Mouse (Mus musculus) hindbrain, embryonic 16.5 days (tissue): ENCODE measurements around the gene Hs6st2. TPM values are rescaled to one million over a fixed set of nuclear protein-coding genes. Genes with fewer than 3 reads are reported as not detected.

Source experiments
- ATAC-seq: fragments of 200-750 bp; cut with Nextera tagmentation; 2 replicates; pipeline ENCODE4 v1.8.0; 2017; ENCODE audit warnings: moderate TSS enrichment, moderate library complexity
- H3K27ac ChIP-seq: fragments of 300-500 bp; sonication (generic); 2 replicates; pipeline ENCODE4 v1.5.1; 2014; ENCODE audit warnings: low read depth, mild to moderate bottlenecking, control low read depth, low read length, moderate library complexity
- H3K27me3 ChIP-seq: fragments of 300-500 bp; sonication (generic); replicated peaks from 2 replicates; pipeline ENCODE4 v1.6.1; 2014; ENCODE audit warnings: low read length; ENCODE audit not compliant: control insufficient read depth, insufficient read depth
- H3K36me3 ChIP-seq: fragments of 300-500 bp; sonication (generic); 2 replicates; pipeline ENCODE4 v1.6.1; 2014; ENCODE audit warnings: mild to moderate bottlenecking, low read length, moderate library complexity, mixed read lengths; ENCODE audit not compliant: control insufficient read depth, insufficient read depth
- H3K4me1 ChIP-seq: fragments of 300-500 bp; sonication (generic); 2 replicates; pipeline ENCODE4 v1.6.1; 2014; ENCODE audit warnings: low read depth, low read length; ENCODE audit not compliant: control insufficient read depth, insufficient read depth
- H3K4me2 ChIP-seq: fragments of 300-500 bp; sonication (generic); 2 replicates; pipeline ENCODE4 v1.6.1; 2014; ENCODE audit warnings: mild to moderate bottlenecking, low read length, control low read depth, moderate library complexity
- H3K4me3 ChIP-seq: fragments of 300-500 bp; sonication (generic); 2 replicates; pipeline ENCODE4 v1.5.1; 2014; ENCODE audit warnings: mild to moderate bottlenecking, low read length, control low read depth, moderate library complexity
- H3K9ac ChIP-seq: fragments of 300-500 bp; sonication (generic); 2 replicates; pipeline ENCODE4 v1.6.1; 2014; ENCODE audit warnings: low read depth, mild to moderate bottlenecking, control low read depth, low read length, moderate library complexity
- H3K9me3 ChIP-seq: fragments of 300-500 bp; sonication (generic); 2 replicates; pipeline ENCODE4 v1.6.1; 2014; ENCODE audit warnings: mild to moderate bottlenecking, low read length, moderate library complexity; ENCODE audit not compliant: control insufficient read depth
- WGBS: fragments of 180-500 bp; shearing (Covaris S2); extraction: QIAGEN DNeasy Blood & Tissue Kit; methylation state at CpG from one replicate; pipeline ENCODE4 v1.1.7; 2014; 5-methylcytosine and 5-hydroxymethylcytosine counted together
- polyA plus RNA-seq: library from polyadenylated mRNA; unstranded; fragments of >200 nt; fragmentation: Nextera tagmentation; extraction: Ambion mirVana; gene quantifications from 2 replicates; pipeline ENCODE4 v1.2.1, GENCODE M21; 2015

Hs6st2 gene
- polyA plus RNA-seq, 1 experiment from 2014 or later, result 52.1 TPM

DNA sequence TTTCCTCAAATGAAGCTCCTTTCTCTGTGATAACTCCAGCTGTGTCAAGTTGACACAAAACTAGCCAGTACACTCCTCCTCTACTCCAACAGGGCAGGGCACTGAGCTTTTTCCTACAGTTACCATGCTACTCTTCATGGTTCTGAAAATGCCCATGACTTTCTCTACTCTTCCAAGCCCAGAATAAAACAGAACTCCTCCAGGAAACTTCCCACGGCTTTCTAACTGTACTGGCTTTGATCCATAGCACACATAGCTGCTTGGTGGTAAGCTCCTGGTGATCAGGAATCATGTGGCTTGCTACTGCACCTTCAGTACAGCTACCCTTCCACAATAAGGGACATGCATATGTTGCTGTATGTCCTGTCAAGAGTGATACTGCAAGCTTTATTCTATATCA lies 150.5 kb downstream of the Hs6st2 start:
- H3K4me3 ChIP-seq, result no peak overlapping the region
- no peaks in the 10 kb centered on the region for H3K9me3 ChIP-seq
- no peaks in the 10 kb centered on the region for H3K27me3 ChIP-seq
- H3K9ac ChIP-seq, result no peak overlapping the region
- 89% methylated on average over 1 of the region's 1 CpGs for WGBS
- H3K4me1 ChIP-seq, result no peaks in the 10 kb centered on the region
- H3K27ac ChIP-seq, result no peak overlapping the region
- ATAC-seq, result no peak
- H3K36me3 ChIP-seq, result no peaks in the 10 kb centered on the region
- H3K4me2 ChIP-seq, result no peak overlapping the region

DNA sequence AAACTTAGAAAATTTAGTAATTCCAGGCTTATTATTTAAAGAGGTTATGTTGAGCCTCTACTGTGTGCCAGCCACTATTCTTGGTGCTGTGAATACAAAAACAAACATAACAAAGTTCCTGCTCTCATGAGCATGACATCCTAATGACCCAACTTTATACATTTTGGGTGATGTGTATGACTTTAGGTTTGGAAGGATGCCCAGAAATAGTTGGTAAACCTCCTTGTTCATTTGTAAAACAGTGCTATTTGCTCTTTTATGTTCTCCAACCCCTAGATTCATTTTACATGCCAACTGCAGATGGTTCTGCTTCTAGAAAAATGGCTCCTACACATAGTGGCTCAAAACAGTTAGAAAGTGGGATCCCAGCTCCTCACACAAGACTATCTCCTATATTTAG lies 153.1 kb downstream of the Hs6st2 start:
- Histone ChIP-seq H3K9ac (no peak overlapping the region), H3K4me1 (no peaks in the 10 kb centered on the region), H3K27me3 (no peaks in the 10 kb centered on the region), H3K36me3 (no peaks in the 10 kb centered on the region), H3K27ac (no peak overlapping the region), H3K4me3 (no peak overlapping the region), H3K4me2 (no peak overlapping the region), H3K9me3 (no peaks in the 10 kb centered on the region)
- no peak for ATAC-seq

DNA sequence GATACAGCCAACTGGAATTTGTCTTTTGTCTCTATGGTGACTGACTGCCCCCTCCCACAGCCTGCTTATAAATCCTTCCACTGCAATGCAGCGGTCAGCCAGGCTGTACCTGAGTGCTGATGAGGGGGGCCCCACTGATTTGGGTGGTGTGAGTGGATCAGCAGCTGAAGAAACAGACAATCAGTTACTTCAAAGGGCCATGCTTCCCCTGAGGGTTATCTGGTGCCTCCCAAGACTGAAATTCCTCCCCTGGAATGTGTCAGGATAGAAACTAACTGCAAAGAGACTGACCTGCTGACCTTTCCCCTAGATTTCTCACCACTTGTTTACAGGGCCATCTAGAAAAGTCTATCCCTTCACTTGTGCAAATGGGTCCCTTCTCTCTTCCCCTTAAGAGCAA lies 166.8 kb downstream of the Hs6st2 start:
- Histone ChIP-seq H3K36me3 (no peaks in the 10 kb centered on the region), H3K9ac (no peak overlapping the region), H3K27me3 (no peaks in the 10 kb centered on the region), H3K4me3 (no peak overlapping the region), H3K4me2 (no peak overlapping the region), H3K9me3 (no peaks in the 10 kb centered on the region), H3K4me1 (no peaks in the 10 kb centered on the region), H3K27ac (no peak overlapping the region)
- 54% methylated on average over 1 of the region's 1 CpGs for WGBS
- ATAC-seq, result no peak

- Histone ChIP-seq H3K36me3 (no peaks in the 10 kb centered on the region), H3K9me3 (no peaks in the 10 kb centered on the region), H3K27me3 (no peaks in the 10 kb centered on the region), H3K4me2 (no peak overlapping the region), H3K27ac (no peak overlapping the region), H3K4me3 (no peak overlapping the region), H3K4me1 (no peaks in the 10 kb centered on the region), H3K9ac (no peak overlapping the region)
- 65% methylated on average over 4 of the region's 4 CpGs for WGBS
- ATAC-seq, result no peak
Measured at GRCm38 (mm10) chrX:51506526-51506925, 175.1 kb downstream of the Hs6st2 start.

DNA sequence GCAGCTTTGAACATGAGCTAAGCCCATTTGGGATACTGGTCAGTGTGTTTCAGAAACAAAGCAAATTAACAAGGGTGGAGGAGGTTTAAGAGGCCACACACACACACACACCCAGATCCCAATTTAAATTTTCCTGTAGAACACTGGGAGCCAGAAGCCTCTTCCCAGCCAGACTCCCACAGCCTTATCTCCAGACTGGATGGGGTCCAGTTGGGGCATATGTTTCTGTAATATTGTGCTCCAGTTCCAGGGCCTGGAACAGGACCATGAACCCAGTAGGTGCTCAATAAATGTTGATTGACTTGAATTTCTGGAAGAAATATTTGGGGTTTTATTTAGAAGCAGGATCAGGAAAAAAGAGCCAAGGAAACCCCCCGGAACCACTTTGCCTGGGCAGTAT lies 176.0 kb downstream of the Hs6st2 start:
- no peak for ATAC-seq
- no peaks in the 10 kb centered on the region for H3K27me3 ChIP-seq
- no peaks in the 10 kb centered on the region for H3K9me3 ChIP-seq
- H3K27ac ChIP-seq, result no peak overlapping the region
- H3K4me2 ChIP-seq, result no peak overlapping the region
- no peak overlapping the region for H3K4me3 ChIP-seq
- H3K36me3 ChIP-seq, result no peaks in the 10 kb centered on the region
- WGBS, result 82% methylated on average over 1 of the region's 1 CpGs
- H3K9ac ChIP-seq, result no peak overlapping the region
- no peaks in the 10 kb centered on the region for H3K4me1 ChIP-seq

DNA sequence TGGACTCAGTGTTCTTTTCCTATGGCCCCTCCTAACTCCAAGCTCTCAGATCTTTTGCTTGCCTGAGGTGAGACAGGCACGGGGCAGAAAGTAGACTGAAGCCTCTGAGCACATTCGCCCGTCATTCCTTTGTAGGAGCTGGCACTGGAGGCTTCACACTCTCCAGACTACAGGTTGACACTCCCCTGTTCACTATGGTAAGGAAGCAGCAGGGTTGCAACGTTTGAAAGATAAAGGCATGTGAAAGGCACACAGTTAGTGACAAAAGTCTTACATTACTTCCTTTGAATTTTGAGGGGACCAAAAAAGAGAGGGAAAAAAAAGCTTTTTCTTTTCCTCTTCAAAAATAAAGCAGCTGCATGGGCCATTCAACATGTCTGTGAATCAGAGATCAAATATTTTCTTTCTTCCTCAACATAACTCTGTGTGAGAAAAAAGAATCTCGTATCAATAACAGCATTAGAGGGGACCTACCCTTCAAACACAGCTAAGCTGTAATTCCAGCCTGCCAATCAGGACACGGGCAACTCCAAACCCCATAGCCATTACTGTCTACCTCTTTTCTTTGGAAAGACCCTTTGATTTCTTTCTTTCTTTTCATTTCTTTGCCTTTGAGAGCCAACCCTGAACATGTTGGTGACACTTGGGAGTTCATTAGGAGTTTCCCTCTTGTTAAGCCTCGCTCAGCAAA lies 177.7 kb downstream of the Hs6st2 start:
- no peak for ATAC-seq
- no peaks in the 10 kb centered on the region for H3K4me1 ChIP-seq
- H3K36me3 ChIP-seq, result no peaks in the 10 kb centered on the region
- H3K9ac ChIP-seq, result no peak overlapping the region
- H3K27ac ChIP-seq, result no peak overlapping the region
- no peak overlapping the region for H3K4me3 ChIP-seq
- H3K9me3 ChIP-seq, result no peaks in the 10 kb centered on the region
- no peaks in the 10 kb centered on the region for H3K27me3 ChIP-seq
- 52% methylated on average over 7 of the region's 7 CpGs for WGBS
- H3K4me2 ChIP-seq, result no peak overlapping the region

- no peak for ATAC-seq
- H3K9me3 ChIP-seq, result no peaks in the 10 kb centered on the region
- no peaks in the 10 kb centered on the region for H3K27me3 ChIP-seq
- WGBS, result 55% methylated on average over 1 of the region's 1 CpGs
- no peak overlapping the region for H3K4me2 ChIP-seq
- H3K27ac ChIP-seq, result no peak overlapping the region
- no peak overlapping the region for H3K9ac ChIP-seq
- H3K4me3 ChIP-seq, result no peak overlapping the region
- no peaks in the 10 kb centered on the region for H3K4me1 ChIP-seq
- H3K36me3 ChIP-seq, result no peaks in the 10 kb centered on the region
Measured at GRCm38 (mm10) chrX:51497831-51498230, 183.8 kb downstream of the Hs6st2 start.

DNA sequence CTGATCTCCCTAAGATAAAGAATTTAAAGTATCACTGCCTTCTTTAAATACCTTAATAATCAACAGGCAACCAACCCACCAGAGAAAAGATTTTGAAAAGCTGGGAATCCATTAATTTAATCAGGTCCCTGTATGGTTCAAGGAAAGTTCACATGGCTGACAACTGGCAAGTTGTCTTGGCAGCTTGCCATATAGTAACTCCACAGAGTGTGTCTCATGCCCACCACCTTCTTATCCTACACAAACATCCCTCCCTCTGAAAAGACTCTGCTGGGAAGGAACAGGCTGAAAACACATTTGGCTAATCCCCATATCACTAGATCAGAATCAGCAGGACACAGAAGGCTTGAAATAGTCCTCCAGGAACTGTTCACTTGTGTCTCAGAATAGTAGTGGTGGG lies 193.3 kb downstream of the Hs6st2 start:
- H3K27ac ChIP-seq, result no peak overlapping the region

GRCm38 (mm10) chrX:51469411-51469810 lies 212.2 kb downstream of the Hs6st2 start:
- no peak overlapping the region for H3K4me2 ChIP-seq
- H3K9ac ChIP-seq, result no peak overlapping the region
- no peaks in the 10 kb centered on the region for H3K27me3 ChIP-seq
- no peak for ATAC-seq
- no peaks in the 10 kb centered on the region for H3K9me3 ChIP-seq
- H3K36me3 ChIP-seq, result no peaks in the 10 kb centered on the region
- H3K4me1 ChIP-seq, result no peaks in the 10 kb centered on the region
- H3K27ac ChIP-seq, result no peak overlapping the region
- 58% methylated on average over 4 of the region's 4 CpGs for WGBS
- H3K4me3 ChIP-seq, result no peak overlapping the region

More for the DNA sequence above, 193.3 kb downstream of the Hs6st2 start:
- no peaks in the 10 kb centered on the region for H3K9me3 ChIP-seq
- no peak overlapping the region for H3K9ac ChIP-seq
- no peaks in the 10 kb centered on the region for H3K27me3 ChIP-seq
- no peak overlapping the region for H3K4me2 ChIP-seq
- no peak overlapping the region for H3K4me3 ChIP-seq
- no peaks in the 10 kb centered on the region for H3K4me1 ChIP-seq
- ATAC-seq, result no peak
- no peaks in the 10 kb centered on the region for H3K36me3 ChIP-seq

DNA sequence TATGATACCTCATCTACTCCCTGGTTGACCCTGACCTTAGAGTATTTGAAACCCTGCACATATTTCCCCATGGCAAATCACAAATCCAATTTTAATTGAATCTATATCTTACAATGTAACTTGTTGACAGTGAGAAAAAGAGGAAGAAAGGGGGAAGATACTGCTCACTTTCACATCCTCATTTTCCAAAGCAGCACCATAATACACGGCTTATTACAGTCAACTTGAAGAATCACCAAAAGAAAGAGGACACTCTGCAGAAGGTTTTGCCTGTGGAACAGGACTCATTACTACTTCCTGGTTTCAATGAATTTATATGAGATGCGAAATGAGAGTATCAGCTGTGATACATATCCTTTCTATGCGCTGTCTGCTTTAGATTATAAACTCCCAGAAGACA lies 220.2 kb downstream of the Hs6st2 start:
- no peak overlapping the region for H3K4me3 ChIP-seq
- H3K27ac ChIP-seq, result no peak overlapping the region
- H3K4me2 ChIP-seq, result no peak overlapping the region
- WGBS, result 79% methylated on average over 3 of the region's 3 CpGs
- no peaks in the 10 kb centered on the region for H3K36me3 ChIP-seq
- no peak for ATAC-seq
- no peaks in the 10 kb centered on the region for H3K4me1 ChIP-seq
- H3K27me3 ChIP-seq, result no peaks in the 10 kb centered on the region
- H3K9me3 ChIP-seq, result no peaks in the 10 kb centered on the region
- H3K9ac ChIP-seq, result no peak overlapping the region
